Mouse (Mus musculus) thymus, postnatal 25 days (tissue): ENCODE measurements at regions not wholly inside any gene's neighbourhood (a gene's known extent, or its start where the extent isn't known, plus 50 kb on each side); places are given as distances from the start of the nearest gene placed in this dataset.

Experiments used
- DNase-seq: peaks from one replicate; pipeline ENCODE4 v3.0.0; 2022

DNA sequence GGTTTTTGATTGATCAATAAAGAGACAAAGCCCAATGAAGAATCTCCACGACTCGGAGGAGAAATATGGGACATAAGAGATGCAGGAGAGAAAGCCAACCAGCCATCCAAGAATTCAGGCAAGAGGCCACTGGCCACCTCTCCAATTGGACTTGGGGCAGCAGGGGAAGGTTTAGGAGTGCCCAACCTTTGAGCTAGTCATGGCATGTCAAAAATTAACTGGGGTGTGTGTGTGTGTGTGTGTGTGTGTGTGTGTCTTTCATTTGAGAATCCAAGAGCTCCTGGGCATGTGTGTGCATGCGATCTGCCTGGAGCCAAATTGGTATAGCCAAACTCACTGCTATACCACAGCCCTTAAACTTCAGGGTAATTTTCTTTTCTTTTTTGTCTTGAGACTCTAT lies 51.6 kb upstream of the Cecr2 start:
- DNase-seq: no peak

DNA sequence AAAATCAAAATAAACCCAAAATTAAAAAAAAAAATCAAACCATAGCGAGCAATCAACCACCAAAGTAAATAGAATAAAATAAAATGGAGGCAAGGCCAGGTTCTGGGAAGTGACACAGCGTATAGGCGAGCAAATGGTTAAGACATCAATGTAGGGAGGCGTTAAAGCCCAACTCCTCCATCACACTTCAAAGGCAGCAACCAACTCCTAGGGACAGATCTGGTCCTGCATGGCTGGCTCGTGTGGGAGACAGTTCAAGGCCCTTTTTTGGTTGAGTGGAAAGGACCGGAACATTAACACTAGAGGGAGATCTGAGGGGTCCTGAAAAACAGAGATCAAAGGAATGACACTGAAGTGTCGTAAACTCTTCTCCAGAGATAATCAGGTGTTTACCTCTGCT lies 53.8 kb upstream of the Cecr2 start:
- DNase-seq: no peak

GRCm38 (mm10) chr6:120609858-120610257 lies 56.3 kb upstream of the Cecr2 start:
- no peak for DNase-seq

DNA sequence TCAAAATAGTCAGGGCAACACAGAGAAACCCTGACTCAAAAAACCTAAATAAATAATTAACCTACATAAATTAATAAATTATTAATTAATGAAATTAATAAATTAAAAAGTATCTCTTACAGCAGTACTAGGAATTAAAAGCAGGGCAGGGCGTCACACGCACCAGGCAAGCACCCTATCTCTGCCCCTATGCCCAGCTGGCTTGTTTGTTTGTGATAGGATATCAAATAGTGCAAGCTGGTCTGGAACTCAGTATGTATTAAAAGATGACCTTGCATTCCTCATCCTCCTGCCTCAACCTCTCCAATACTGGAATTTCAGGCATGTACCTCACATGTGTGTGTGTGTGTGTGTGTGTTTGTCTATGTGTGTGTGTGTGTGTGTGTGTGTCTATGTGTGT lies 60.7 kb upstream of the Cecr2 start:
- DNase-seq: no peak

GRCm38 (mm10) chr6:120604020-120604958 lies 61.9 kb upstream of the Cecr2 start:
- DNase-seq: no peak

DNA sequence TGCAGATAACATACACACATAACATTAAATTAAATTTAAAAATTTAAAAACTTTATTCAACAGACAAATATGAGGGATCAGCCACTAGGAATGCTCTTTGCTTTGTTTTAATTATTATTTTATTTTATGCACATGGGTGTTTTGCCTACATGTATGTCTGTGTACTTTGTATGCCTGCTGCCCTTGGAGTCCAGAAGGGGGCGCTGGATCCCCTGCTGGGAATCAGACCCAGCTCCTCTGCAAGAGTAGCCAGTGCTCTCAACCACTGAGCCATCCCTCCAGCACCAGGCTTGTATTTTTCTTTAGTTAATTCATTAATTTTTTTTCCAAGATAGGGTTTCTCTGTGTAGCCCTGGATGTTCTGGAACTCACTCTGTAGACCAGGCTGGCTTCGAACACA lies 62.7 kb upstream of the Cecr2 start:
- peak; percentile 26 for DNase-seq

DNA sequence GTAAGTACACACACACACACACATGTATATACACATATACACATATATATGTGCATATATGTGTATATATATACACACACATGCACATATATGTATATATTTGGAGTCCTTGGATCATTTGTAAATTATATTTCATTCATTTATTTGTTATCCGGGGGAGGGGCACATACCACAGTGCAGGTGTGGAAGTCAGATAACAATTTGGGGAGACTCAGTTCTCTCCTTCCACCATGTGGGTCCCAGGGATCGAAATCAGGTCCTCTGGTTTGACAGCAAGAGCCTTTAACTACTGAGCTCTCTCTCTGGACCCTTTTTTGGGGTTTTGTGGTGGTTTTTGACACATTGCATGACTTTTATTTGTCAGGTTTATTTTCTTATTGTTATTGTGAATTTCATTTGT lies 65.8 kb upstream of the Cecr2 start:
- DNase-seq: no peak

DNA sequence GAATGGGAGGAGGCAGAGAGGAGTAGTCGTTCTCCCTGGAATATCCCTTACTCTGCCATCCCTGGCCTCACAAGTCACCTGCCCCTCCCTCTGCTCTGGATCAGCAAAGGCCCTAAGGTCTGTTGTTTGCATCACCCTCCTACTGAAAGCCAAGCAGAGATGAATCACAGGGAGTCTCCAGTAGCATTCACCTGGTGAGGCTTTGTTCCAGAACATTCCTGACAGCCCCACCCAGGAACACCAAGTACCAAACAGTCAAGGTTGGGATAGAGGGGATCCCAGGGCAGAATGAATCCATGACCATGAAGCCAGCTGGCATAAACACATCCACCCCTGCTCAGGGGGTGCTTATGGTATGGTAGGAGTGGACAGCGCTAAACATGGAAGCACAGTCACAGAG lies 67.4 kb upstream of the Hdhd5 start:
- DNase-seq: no peak

- DNase-seq: no peak
Measured at GRCm38 (mm10) chr6:120597887-120598286, 66.8 kb upstream of the Hdhd5 start.

DNA sequence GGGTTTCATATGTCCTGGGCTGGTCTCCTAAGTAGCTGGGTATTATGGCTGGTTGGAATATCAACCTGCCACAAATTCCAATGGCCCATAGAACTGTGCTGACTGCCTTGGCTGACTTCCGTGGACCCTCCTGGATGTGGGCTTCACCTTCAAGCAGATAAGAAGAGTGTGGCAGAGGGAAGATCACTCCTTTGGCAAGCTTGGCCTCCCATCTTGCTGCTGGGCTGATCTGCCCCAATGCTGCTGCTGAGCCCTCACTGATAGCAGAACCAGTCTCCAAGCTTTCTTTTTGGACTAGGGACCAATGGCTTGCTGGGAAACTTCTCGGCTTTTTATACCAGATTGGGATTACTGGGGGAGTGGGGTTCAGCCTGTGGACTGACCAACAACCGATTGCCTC lies 65.6 kb upstream of the Hdhd5 start:
- no peak for DNase-seq

GRCm38 (mm10) chr6:120594463-120594862 lies 63.3 kb upstream of the Hdhd5 start:
- DNase-seq: no peak

GRCm38 (mm10) chr6:120592705-120593104 lies 61.6 kb upstream of the Hdhd5 start:
- DNase-seq: no peak

DNA sequence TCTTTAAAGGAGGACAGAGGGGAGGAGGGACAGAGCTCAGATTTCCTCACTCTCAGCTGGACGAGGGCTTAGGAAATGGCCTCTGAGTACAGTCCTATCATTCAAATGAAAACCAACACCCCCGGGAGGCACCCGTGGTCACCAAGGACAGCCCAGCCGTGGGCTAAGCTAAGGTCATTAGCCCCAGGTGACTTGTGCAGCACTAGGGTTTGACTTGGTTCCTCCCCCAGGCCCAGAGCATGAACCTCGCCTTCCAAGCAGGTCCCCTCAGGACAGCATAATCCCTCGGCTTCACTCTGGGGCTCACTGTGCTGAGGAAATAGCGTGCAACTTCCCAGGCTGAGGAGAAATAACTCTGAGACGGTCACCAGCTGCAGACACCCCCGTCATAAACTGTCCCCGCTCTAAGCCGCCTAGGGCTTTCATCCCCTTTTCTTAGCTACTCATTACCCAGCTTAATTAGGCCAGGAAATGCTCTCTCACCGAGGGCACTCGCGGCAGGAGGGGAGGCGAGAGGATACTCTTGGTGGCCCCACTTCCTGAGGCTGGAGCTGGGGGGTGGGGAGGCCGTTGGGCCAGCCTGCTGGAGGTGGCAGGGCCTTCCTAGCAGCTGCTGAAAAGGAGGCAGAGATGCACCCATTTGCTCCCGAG lies 61.0 kb upstream of the Hdhd5 start:
- DNase-seq: no peak

GRCm38 (mm10) chr6:120590191-120590590 lies 59.1 kb upstream of the Hdhd5 start:
- DNase-seq: no peak

GRCm38 (mm10) chr6:120588701-120589659 lies 57.9 kb upstream of the Hdhd5 start:
- no peak for DNase-seq

- DNase-seq: no peak
Measured at GRCm38 (mm10) chr6:120585941-120586280, 54.8 kb upstream of the Hdhd5 start.

DNA sequence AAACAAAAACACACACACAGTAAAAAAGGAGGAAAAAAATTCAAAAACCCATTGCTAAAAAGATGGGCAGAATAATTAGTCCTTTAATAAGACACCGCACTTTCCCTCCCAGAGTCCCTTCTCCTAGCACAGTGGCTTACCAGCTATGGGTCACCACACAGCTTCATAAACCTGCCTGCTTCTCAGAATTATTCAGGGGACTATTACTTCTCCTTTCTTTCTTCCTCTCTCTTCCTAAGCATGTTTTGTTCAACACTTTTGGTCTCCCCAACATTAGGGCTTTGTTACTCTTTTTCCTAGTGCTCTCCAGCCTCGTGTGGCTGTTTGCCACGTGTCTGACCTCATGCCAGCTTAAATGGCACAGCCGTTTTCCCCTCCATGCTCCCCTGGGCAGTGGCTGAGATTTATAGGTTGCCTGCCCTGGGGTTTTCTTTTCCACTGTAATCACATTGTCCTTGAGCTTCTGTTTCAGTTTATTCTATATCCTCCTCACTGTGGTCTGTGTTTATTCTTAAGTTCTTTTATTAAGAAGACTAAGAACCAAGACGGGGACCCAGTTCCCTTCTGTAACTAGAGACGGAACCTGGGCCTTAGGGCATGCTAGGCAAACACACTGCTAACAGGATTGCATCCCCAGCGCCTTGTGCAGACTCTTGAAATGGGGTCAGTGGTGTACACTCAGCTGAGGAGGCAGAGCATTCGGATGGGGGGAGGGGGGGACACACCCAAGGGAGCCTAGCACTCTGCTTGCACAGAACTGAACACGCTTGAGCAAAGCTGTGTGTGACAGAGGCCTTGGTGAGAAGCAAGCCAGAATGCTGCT lies 54.2 kb upstream of the Hdhd5 start:
- DNase-seq: no peak

DNA sequence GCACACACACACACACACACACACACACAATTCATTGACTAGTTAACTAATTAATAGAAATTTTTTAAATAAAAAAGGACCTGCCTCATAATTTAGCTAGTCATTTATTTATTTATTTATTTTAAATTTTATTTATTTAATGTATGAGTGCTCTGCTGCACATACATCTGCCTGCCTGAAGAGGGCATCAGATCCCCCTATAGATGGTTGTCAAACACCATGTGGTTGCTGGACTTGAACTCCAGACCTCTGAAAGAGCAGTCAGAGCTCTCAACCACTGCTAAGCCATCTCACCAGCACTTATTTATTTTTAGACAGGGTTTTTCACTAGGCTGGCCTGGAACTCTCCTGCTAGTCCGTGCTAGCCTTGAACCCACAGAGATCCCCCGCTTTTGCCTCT lies 50.6 kb upstream of the Hdhd5 start:
- no peak for DNase-seq
